In the genomic region with DNA sequence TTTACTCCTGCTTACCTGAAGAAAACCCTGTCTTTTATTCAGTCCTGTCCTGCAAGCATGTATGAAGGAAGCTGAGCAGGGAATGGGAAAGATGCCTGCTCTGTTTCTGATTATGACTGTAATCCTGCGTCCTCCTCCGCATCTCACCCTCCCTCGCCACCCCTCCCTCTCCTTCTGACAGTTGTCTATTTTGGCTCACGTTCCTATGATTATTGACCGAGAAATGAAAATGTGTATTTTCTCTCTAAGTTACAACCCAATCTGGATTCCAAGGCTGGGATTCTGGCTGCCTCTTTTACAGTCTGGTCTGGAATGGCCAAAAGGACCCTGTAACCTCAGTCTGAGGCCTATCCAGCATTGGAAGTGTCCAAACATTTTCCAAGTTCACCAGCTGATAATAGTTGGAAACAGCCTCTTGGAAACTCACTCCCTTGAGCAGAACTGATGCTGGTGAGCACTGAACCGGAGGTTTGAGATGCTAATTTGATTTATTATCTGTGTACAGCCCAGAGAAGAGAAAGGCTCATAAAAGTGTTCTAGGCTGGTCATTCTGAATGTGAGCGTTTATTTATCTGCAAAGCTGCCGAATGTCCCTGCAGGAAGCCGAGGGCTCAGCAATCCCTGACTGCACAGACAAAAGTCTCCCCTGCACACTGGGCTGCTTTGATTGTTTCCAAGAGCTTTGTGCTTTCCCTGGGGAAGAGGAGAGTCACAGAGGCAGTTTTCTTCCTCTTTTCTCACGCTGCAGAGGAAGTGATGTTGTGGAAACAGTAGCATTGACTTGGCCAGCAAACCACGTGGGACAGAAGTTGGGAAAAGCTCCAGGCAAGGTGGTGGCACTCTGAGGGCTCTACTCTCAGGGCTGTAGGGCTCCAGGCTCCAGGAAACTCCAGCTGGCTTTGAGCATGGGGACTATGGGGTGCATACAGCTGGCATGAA, we compare ENCODE assay signal across 10 mouse cellular contexts. TPM values are rescaled to one million over a fixed set of nuclear protein-coding genes. Genes with fewer than 3 reads are reported as not detected.
DNase-seq lines count a peak whose midpoint lies in the region; ATAC-seq and TF ChIP-seq lines count a peak whose summit lies in the region.
"Had no signal": no experiment of that assay in that cellular context is flagged by ENCODE, and none has a peak within 500 bp of the region (broad histone marks: within the 10 kb centered on the region; RNA-seq: fewer than 3 reads in every experiment).

No protein-coding gene starts in this region.

- H3K4me3 ChIP-seq in gastrocnemius, adult 2 months, result no peak overlapping the region
- no peak overlapping the region for H3K4me3 ChIP-seq in embryonic facial prominence, embryonic 13.5 days
- H3K4me3 ChIP-seq in hindbrain, embryonic 15.5 days, result no peak overlapping the region
- H3K4me3 ChIP-seq: liver, embryonic 15.5 days had no signal

- TF ChIP-seq CTCF in gastrocnemius, adult 2 months (IDR thresholded peaks at IDR 0.05), result no peak

- intact Hi-C loops in gastrocnemius, adult 2 months (cut with DNase I), result no loop called here

- H3K4me1 ChIP-seq in embryonic facial prominence, embryonic 13.5 days, result 0 out of 2 replicates have a peak, but pooled peaks cover 7% of the 10 kb centered on the region
- H3K4me1 ChIP-seq in hindbrain, embryonic 15.5 days (replicated peaks), result peaks cover 8% of the 10 kb centered on the region; the same call in 1 of the 2 replicates
- H3K4me1 ChIP-seq: liver, embryonic 15.5 days had no signal

- ATAC-seq in embryonic facial prominence, embryonic 13.5 days (ENCODE audit: insufficient number of reproducible peaks, insufficient read depth, low FRiP score, low TSS enrichment, low read depth), result no peak
- ATAC-seq in hindbrain, embryonic 15.5 days (ENCODE audit: low FRiP score, low read depth), result no peak

- peak; percentile 33 for DNase-seq in gastrocnemius, adult 2 months
- DNase-seq in gastrocnemius, postnatal 10 days, result no peak
- peak; percentile 53 for DNase-seq in lung, postnatal 10 days
- no peak for DNase-seq in frontal cortex, postnatal 36 days (ENCODE audit: low spot score in 2 of 2)
- DNase-seq in ovary, postnatal 10 days (ENCODE audit: low spot score), result no peak
- no peak for DNase-seq in gastrocnemius, postnatal 25 days
- DNase-seq: right cerebral cortex, postnatal 14 days had no signal

- no peaks in the 10 kb centered on the region for H3K36me3 ChIP-seq in embryonic facial prominence, embryonic 13.5 days
- H3K36me3 ChIP-seq in hindbrain, embryonic 15.5 days, result no peaks in the 10 kb centered on the region
- H3K36me3 ChIP-seq: liver, embryonic 15.5 days had no signal

- 40% methylated on average over 11 of the region's 11 CpGs for WGBS in embryonic facial prominence, embryonic 13.5 days
- 44% methylated on average over 11 of the region's 11 CpGs for WGBS in hindbrain, embryonic 15.5 days

- peak overlapping the region; percentile 63 for H3K27ac ChIP-seq in gastrocnemius, adult 2 months
- H3K27ac ChIP-seq in embryonic facial prominence, embryonic 13.5 days, result peak overlapping the region; percentile 22; the same call in 1 of the 2 replicates
- H3K27ac ChIP-seq in hindbrain, embryonic 15.5 days (replicated peaks), result peak overlapping the region; percentile 34; the same call in 1 of the 2 replicates
- H3K27ac ChIP-seq: liver, embryonic 15.5 days had no signal

- H3K9me3 ChIP-seq in embryonic facial prominence, embryonic 13.5 days, result no peaks in the 10 kb centered on the region
- no peaks in the 10 kb centered on the region for H3K9me3 ChIP-seq in hindbrain, embryonic 15.5 days
- H3K9me3 ChIP-seq: liver, embryonic 15.5 days had no signal

- no peak overlapping the region for H3K4me2 ChIP-seq in embryonic facial prominence, embryonic 13.5 days
- no peak overlapping the region for H3K4me2 ChIP-seq in hindbrain, embryonic 15.5 days
- H3K4me2 ChIP-seq: liver, embryonic 15.5 days had no signal

- H3K27me3 ChIP-seq in embryonic facial prominence, embryonic 13.5 days, result peaks cover 9% of the 10 kb centered on the region
- no peaks in the 10 kb centered on the region for H3K27me3 ChIP-seq in hindbrain, embryonic 15.5 days

- H3K9ac ChIP-seq in embryonic facial prominence, embryonic 13.5 days, result no peak overlapping the region
- H3K9ac ChIP-seq in hindbrain, embryonic 15.5 days, result no peak overlapping the region
- H3K9ac ChIP-seq: liver, embryonic 15.5 days had no signal

RNA-seq across cellular contexts. Expression of gene Bcor, which starts 4.7 kb away (rescaled TPM):
- 10 to 100 TPM; 14.9 to 17.1 TPM for total RNA-seq in gastrocnemius, adult 2 months (2021)
- total RNA-seq in gastrocnemius, postnatal 10 days (2021), result 10 to 100 TPM; 20.6 to 28.0 TPM
- 16.7 and 17.4 TPM in 2 replicates for polyA plus RNA-seq in embryonic facial prominence, embryonic 13.5 days (2015; fragmentation: Nextera tagmentation; extraction: Ambion mirVana)
- polyA plus RNA-seq in hindbrain, embryonic 15.5 days (2015; fragmentation: Nextera tagmentation; extraction: Ambion mirVana), result 13.0 and 15.8 TPM in 2 replicates
- 10 to 100 TPM; 10.1 to 13.7 TPM for total RNA-seq in gastrocnemius, postnatal 25 days (2021)

Comparison
In these comparisons a context has a peak if more than half of its experiments do, and no peak if none do; other contexts are left out.
1. DNase-seq: peak in gastrocnemius, adult 2 months (single experiment) and lung, postnatal 10 days (single experiment); none in gastrocnemius, postnatal 10 days (single experiment), frontal cortex, postnatal 36 days (0 of 2), ovary, postnatal 10 days (single experiment) and gastrocnemius, postnatal 25 days (single experiment).
2. Peak in every context shown above with its lines, with median percentiles within 50 percentile points of each other: H3K27ac ChIP-seq.